Mouse (Mus musculus): Measurements from ENCODE around the gene Pkp1.

Gene Pkp1

DNA sequence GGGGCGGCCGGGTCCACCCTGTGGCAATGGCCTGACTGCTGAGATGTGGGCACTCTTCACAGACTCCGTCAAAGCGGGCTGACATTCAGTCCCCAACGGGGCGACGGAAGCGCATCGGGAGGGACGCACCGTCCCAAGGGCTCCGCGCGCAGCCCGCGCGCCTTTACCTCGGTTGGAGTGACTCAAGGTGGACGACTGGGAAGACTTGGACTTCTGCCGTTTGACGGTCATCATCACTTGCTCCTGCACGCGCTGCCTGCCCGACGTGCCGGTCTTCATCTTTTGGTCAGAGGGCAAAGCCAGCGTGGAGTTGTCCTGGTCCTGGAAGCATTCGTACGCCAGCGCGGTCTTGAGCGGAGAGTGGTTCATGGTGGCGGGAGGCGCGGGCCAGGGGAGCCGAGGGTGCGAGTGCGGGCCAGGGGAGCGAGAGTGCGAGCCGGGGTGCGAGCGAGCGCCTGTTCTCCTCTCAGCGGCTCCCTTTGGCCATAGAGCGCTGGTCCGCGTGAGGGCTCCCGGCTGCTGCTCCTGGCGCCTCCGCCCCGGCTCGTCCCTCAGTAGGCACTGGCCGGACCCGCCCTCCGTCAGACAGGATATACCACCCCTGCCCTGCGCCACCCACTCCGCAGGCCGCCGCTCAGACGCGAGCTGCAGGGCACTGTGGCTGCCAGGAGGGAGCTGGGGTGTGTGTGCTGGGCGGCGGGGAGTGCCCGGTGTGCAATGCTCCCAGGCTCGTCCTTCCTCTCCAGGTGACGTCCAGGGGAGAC, at the start of gene Pkp1:
TSS of gene Pkp1 (minus strand) at position 564 of the 764 bp plus-strand sequence.
- DNase-seq (ENCODE audit: low spot score in 2 of 2) = peak; percentile 40 to 57

DNA sequence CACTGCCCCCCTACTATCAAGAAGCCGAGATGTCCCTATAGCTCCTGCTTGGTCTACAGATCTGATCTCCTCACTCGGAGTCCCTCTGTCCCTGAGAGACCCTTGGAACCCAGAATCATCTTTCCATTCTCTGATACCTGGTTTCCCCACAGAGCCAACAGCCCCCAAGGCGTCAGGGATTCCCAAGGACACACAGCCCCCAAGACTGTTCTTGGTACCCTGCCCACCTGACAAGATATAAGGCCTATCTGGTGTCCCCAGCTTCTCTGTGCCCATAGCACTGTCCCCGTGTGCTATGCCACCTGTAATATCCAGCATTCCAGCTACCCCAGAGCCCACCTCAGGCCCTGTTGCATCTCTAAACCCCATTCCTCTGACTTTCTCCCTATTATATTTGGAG, 48.7 kb upstream of the Pkp1 start:
- no peak for DNase-seq (ENCODE audit: low spot score in 2 of 2)

DNA sequence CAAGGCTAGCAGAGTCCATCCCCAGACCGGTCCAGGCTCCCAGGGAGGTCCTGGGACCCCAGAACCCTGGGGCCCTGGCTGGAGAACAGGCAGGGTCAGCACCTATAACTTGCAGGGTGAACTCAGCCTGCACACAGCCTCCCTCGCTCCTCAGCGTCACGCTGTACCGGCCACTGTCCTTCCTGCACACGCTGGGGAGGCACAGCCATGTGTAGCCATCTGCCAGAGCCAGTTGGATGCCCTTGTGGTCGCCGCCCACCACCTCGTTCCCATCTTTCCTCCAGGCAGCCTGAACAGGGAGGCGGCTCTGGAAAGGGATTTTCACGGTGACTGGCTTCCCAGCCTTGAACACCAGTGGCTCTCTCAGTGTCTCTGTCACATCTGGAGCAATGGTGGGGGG, 45.6 kb upstream of the Pkp1 start:
- DNase-seq (ENCODE audit: low spot score in 2 of 2) = no peak

DNA sequence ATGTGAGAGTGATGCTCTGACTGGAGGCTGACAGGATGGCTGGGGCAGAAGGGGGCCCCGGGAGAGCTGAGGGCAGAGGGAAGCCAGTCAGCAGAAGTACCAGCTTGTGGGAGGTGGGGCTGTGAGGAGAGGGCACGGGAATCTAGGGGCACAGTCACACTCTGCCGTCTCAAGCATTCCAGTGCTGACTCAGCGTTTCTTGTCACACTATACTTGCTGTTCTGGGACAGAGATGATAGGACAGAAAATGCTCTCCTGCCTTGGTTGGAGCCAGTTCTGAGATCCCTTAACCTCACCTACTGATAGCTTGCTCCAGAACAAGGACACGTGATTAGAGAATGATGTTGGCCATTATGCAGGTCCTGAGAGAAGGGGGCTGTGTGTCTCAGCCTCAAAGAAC, 44.2 kb upstream of the Pkp1 start:
- no peak for DNase-seq (ENCODE audit: low spot score in 2 of 2)

DNA sequence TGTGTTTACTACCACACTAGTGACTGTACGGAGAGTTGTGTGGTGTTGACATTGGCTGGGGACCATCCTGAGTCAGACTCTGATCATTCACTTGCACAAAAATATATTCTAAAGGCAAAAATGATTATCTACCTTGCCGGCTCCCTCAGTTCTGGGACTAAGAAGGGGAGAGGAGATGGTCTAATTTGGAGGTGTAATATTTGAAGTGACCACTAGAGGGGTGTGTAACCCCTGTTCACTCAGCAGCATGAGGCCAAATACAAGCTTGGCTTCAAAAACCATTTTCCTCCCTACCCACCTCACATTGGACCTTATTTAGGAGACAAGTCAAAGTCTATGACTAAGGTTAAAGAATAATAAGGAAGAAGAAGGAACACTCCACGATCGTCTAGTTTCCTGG, 39.5 kb upstream of the Pkp1 start:
- DNase-seq (ENCODE audit: low spot score in 2 of 2) = no peak

DNA sequence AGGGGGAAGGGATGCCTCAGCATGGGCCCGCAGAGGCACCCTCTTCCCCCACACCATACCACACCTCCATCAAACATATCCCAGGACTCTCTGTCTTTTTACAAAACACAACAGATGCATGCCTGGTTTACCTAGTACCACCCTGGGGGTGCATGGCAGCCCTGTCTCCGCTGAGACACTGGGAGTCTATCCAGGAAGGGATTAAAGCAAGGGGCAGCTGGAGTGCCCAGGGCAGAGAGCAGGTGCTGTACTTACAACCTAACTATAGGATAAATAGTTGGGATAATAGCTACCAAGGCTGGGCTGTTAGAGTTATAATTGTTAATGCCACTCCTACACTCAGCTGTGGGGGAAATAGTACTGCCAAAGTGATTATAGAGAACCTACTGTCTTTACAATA, 29.9 kb upstream of the Pkp1 start:
- no peak for DNase-seq (ENCODE audit: low spot score in 2 of 2)

DNA sequence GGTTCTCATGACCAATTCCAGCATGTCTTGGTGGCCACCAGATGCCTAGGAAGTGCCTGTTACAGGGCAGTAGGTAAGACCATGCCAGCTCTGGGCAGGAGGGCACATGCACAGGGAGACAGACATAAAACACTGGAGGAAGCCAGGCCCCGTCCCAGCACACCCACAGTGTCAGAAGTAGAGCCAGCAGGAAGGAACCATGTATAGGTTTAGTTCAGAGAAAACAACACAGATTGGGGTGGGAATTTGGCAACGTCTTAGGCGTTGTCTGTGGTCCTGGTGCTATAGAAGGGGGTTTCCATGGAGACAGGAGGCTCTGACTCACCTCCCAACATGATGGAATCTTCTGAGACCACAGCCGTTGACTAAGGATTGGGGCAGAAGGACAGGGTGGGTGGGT, 27.2 kb upstream of the Pkp1 start:
- no peak for DNase-seq (ENCODE audit: low spot score in 2 of 2)

DNA sequence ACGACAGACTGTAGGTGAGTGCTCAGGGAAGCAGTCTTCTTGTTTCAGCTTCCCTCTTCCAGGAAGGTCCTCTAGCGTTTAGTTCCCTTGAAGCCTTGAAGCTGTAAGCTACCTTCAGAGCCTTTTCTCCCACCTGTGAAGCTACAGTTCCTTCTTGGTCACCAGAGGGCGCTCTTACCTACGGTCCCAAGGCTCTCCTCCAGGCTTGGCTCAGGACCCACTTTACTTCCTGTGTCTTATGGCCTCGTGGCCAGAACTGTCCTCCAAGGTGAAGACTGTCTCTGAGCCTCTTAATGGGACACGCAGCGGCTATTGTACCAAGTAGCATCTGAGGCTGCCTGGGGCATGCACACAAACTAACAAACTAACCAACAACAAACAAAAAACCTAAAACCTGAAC, 26.7 kb upstream of the Pkp1 start:
- DNase-seq (ENCODE audit: low spot score in 2 of 2) = no peak

DNA sequence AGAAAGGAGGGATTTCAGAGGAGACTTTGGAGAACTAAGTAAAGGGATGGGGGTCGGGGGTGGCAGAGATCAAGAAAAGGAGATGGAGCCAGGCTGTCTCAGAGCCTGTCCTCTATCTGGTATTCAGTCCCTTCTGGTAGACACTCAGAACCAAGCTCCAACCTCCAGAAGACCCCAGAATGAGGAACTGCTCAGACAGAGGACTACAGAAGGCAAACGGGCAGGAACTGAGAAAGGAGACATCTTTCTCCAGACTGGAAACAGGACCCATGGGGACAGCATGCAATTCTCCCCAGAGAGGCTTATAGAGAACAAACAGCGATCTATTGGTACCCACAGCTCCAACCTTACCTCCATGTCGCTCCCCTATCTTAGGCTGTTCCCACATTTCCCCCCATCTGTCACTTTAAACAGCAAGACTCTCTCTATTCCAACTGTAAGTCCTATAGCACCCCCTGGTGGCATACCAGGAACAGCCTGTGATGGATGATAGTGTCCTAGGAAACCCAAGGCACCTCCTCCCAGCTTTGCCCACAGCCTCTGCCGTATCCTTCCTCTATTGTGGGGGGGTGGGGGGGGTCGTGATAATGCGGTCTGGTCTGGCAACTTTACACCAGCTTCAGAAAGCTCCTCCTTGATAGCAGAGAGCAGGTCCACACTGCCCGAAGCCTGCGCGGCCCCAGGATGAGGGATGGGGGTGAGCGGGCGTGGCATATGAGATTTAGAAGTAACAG, 25.7 kb upstream of the Pkp1 start:
- peak; percentile 43 to 45 for DNase-seq (ENCODE audit: low spot score in 2 of 2)

DNA sequence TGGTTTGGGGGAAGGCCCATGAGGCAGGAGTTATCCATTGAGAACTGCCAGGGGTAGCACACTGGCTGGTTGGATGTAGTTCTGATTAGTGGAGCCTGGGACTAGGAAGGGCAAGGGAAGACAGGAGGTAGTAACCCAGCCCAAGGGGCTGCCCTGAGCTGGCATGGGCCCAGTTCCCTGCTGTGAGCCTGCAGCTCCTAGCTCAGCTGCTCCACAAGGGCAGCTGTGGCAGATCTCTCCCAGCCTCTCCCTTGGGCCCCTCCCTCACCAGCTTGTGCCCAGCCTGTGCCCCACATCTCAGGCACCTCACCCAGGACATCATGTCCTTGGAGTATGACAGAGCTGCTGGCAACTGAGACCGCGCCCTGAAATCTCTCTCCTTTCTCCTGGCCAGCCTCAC, 24.7 kb upstream of the Pkp1 start:
- DNase-seq (ENCODE audit: low spot score in 2 of 2) = no peak

DNA sequence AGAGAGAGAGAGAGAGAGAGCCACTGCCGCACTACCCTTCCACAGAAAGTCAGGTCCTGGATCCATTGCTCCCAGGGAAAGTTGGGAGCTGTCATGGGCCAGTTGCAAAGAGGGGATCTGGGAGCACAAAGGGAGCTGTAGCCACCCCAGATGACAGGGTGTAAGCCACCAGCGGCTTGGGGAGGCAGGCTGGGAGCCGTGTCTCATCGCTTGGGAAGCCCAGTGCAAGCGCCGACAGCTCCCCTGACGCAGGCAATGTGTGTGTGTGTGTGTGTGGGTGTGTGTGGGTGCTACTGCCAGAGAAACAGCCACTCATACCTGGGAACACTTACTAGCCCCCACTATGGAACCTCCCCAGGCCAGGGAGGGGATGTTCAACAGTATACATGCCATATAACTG, 23.1 kb upstream of the Pkp1 start:
- no peak for DNase-seq (ENCODE audit: low spot score in 2 of 2)

DNA sequence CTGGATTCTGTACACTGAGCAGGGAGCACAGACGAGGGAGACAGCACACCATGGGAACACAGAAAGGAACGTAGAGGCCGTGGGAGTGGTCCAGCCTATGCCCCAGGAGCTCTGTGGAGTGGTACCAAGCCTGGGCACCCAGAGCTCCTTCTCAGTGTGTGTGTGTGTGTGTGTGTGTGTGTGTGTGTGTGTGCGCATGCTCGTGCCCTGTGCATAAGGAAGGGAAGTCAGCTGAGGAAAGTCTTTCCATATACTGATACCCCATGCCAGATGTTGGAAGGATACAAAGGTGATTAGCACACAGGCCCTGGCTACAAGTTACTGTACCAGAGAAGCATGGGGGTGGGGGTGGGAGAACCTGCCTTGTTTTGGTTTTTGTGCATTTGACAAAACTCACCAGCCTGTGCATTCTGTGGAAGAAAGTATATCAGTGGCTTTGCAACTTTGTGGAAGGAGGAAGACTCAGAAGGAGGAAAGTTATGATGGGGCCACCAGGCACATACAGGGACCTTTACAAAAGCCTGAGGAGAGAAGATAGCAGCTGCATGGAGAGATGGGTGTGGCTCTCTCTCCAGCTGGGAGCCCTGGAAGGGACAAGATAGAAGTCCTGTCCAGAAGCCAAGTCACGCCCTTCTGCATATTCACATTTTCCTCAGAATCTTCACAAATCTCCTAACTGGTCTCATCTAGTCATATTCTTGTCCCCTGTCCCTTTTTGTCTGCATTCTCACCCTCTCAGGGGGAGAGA, 22.4 kb upstream of the Pkp1 start:
- DNase-seq (ENCODE audit: low spot score in 2 of 2) = no peak

DNA sequence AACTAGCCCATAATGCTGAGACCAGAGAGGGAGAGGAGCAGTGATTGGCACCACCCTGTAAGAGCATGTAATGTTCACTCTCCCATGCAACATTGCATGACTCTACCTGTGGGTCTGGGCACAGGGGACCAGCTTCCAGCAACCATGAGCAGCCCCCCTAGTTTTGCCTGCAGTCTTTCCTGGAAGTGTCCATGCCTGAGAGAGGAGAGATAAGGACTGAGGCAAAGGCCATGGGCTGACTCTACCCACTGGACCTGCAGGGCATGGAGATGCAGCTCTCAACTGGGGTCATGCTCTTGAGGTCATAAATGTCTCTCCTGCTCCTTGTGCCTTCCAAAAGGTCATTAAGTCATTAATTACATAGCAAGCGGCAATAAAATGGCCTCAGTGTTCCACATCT, 17.1 kb upstream of the Pkp1 start:
- no peak for DNase-seq (ENCODE audit: low spot score in 2 of 2)

DNA sequence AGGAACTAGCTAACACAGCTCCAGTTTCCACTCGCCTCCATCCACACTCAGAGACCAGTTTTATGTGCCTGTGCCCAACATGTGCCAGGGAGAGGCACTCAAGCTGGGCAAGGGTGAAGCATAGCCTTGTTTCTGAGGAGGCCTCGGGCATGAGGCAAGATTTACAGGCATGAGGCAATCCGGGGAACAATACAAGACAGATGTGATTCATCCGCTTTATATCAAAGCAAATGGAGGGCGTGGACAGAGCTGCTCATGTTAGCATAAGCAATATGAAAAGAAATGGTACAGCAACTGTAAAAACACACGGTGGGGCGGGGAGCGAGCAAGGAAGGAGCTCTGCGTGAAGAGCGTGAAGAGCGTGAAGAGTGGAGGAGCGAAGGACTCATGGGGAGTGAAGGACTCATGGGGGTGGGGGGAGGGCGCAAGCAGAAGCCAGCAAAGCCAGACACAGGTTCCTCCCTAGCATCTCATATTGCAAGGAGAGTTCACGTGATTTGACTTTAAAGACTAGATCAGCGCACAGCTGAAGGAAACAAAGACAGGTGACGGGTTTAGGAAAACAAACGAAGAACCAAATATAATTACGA, 14.8 kb upstream of the Pkp1 start:
- no peak for DNase-seq (ENCODE audit: low spot score in 2 of 2)

DNA sequence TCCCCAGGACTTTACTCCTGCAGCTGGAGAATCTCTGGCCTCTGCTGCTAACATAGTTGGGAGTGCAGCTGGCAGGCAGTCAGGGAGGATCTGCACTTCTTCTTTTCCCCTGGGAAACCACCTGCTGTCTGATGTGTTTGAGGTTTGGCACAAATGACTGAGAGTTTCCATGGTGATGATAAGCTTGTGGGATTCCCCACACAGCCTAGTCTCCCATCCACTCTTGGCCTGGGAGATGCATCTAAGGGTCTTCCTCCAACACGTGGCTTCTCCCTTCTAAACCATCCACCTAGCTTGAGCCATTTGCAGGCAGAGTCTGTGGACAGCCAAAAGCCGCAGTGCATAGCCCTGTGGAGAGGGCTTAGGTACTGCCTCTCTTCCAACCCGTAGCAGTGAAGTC, 10.9 kb upstream of the Pkp1 start:
- DNase-seq (ENCODE audit: low spot score in 2 of 2) = no peak

DNA sequence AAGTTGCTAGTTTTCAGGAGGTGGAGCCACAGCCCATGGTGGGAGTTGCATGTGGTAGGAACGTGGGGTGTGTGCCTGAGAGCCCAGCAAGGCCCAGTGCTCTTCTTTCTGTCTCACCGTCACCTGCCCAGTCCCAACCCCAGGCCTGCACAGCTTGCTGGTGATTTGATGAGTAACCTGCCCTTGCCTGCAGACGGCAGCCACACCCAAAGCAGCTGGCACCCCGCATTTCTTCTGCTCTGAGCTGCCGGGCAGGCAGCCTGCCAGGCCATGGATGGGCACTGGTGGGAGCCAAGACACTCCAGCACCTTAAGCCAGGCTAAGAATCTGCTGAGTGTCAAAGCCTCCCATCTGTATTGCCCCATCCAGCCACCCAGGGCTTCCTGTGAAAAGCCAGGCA, 6.8 kb upstream of the Pkp1 start:
- DNase-seq (ENCODE audit: low spot score in 2 of 2) = peak in 1 of 2 experiments; percentile 6

DNA sequence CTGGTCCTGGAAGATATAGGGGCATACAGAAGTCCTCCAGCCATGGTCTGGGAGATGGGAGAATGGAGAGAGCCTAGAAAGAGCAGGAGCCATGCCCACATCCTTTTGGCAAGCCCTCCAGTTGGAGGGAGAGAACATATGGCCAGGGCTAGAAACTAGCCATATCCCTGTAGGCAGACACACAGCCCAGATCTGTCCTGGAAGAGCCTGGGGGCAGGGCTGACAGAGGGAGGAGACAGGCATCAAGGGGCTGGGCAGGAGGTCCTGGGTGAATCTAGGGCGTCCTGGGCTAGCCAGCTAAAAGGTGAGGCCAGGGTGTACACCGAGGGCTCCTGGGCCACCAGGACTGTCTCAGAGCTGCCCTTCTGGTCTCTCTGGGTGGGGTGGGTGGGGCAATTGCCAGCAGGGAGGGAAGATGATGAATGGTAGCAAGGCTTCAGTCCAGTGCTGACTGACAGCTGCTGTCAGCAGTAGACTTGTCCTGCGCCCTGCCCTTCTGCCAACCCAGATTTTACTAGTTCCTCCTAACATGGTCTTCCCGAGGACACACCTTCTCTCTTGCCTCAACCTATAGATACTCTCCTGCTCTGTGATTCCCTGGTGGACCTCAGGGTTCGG, 5.5 kb upstream of the Pkp1 start:
- DNase-seq (ENCODE audit: low spot score in 2 of 2) = no peak

DNA sequence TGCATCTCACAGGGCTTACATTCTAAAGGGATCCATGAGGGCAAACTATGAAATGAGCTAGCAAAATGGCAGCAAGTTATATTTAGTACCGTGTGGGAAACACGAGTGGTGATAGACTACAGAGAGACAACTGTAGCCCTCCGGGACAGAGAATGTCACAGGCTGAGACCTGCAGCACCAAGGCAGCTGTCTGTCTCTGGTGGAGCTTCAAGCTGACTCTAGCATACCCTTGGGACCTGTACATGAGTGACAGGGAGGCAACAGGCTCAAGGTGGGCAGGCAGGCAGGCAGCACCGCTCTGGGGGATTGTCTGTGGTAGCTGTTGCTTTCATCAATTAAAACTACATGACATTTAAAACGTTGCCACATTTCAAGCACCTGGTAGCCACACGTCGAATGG, 4.2 kb upstream of the Pkp1 start:
- DNase-seq (ENCODE audit: low spot score in 2 of 2) = no peak

DNA sequence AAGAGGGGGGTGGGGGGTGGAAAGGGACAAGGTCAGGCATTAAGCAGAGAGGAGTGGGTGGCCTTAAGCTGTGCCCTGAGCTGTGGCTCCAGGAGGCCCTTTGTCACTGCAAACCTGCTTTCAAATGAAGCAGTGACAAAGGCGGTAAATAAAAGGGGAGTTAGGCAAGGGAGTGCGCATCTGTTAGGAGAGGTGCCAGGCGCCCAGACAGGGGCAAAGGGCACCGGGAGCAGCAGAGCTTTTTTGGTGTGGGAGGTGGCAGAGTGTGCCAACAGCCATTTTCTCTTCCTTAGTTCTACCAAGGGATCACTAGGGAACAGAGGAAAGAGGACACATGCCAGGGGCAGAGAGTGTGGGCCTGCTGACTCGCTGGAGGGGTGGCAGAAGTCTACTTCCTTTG, 1.8 kb downstream of the Pkp1 start:
- no peak for DNase-seq (ENCODE audit: low spot score in 2 of 2)

DNA sequence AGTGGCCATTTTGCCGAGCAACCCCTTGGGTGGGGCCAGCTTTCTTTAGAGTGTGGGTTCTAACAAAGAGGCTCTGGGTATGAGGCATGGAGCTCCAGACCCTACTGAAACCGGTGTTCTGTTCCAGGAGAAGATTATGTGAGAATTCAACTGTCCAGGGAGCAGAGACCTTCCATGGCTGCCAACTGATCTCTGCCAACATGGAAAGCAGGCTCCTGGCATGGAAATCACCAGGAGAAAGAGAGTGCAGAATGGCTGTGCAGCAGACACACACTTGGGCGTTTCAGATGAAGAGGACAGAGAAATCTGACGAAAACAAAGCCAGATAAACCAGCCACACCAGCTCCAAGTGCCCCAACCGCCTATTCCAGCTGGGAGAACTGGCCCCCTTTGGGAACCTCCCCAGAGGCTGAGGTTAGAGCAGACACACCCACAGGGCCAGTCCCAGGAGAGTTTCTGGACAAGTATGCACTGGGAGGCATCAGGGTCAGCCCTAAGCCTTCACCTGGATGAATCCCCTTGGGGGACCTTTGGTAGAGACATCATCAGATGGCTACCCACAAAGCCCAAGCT, 2.4 kb downstream of the Pkp1 start:
- no peak for DNase-seq (ENCODE audit: low spot score in 2 of 2)

DNA sequence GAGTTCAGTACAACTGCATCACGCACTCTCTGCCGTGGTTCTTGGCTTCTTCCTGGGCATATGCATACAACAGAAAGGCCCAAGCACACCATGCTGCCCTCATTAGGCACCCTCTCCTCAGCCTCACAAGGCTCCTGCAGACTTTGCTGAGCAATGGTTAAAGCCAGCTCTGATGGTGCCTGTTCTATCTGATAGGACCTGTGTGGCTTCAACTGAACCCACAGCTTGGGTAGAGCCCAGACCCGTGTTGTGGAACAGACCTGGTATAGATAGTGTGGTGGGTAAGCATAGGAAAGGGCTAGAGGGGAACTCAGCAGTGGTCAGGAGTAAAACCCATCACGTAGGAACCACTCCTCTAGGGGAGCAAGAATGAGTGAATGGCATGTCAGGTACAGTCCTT, 5.3 kb downstream of the Pkp1 start:
- DNase-seq (ENCODE audit: low spot score in 2 of 2) = no peak

DNA sequence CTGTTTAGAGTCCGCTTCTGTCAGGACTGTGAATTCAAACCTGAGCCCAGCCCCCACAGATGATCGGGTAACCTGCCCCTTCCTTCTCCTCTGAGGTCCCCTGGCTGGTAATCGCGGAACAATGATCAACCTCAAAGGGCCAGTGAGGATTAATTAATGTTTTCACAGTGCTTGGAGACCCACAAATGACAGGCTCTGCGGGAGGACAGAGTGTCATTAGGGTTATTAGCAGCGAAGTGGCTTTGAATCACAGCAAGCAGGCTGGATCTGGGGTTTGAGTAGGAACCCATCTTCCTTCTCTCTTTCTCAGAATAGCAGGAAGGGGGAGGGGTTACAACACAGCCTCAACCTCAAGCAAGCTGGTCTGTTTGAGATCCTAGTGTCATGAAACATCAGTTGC, 9.6 kb downstream of the Pkp1 start:
- no peak for DNase-seq (ENCODE audit: low spot score in 2 of 2)
